Mouse (Mus musculus) 3T3-L1 (cell line): Measurements from ENCODE around the gene Katna1.
A peak's percentile ranks its signal among the peaks of the same experiment; 100 is the strongest.
"Not testable (repeated sequence)": the region's sequence is repeated elsewhere in the genome, so short reads cannot be mapped to it uniquely, and the experiment has no call there.

Experiments
- DNase-seq: peaks from one replicate; pipeline ENCODE4 v3.0.0-alpha.2; 2015; ENCODE audit warnings: low read depth, low spot score

Katna1 gene

DNA sequence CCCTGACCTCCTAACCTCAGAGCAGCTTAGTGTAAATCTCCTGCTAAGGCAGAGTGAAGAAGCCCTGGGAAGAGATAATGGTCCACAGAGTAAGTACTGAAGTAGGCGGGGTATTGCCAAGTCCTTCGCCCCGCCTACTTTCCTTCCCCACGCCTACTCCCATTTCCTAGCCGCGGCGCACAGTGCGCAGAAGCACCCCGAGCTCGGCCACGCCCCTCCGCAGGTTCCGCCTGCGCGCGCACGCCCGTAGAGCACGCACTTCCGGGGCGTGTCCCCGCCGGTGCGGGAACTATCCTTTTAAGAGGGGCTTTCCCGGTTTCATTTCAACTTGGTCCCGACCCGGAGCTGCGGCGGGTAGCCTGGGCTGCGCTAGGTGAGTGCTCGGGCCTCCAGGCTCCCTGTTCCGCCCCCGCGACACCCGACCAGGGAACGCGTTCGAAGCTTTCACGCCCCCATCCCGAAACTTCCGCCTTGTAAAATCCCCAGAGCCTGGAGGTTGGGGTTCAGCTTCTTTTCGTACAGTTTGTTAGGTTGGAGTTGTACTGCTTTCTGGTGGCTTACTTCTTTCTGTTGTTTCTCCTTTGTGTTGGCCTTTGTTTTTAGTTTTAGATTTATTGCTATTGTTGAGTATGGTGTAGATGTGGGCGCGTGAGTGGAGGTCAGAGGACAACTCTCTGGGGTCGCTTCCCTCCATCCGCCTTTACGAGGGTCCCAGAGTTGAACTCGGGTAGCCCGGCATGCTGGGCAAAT is at the start of gene Katna1:
Gene Katna1, plus strand, starts transcription at position 250 of the 750 bp plus-strand sequence.
- DNase-seq: peak; percentile 95

DNA sequence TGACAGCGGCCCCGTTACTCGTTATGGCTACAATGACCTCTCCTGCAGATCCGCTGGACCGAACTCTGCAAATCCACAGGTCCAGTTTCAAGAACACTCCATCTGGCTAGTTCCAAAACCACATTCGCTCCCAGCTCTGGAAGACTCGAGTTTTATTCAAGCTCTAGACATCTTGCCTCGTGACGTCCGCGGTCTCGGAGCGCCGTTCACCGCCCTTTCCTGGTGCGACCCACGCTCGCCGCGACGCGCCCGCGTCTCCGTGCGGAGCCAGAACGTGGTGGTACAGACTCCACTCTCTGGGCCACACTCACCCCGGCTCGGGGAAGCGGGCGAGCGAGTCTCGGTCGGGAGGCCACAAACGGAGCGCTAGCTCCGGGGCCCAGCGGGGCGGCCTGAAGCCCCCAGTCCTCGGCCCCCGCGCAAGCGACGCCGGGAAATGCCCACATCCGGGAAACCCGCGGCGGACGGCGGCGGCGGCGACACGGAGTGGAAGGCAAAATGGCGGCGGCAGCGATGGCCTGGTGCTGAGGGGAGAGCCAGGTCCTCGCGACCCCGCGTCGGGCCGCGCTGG is 45.0 kb upstream of the Katna1 start, which contains the start of the genes Pcmt1 and Lats1:
Gene Pcmt1, minus strand, starts transcription at position 406 of the 571 bp plus-strand sequence.
Gene Lats1, plus strand, starts transcription at position 484 of the 571 bp plus-strand sequence.
- peak; percentile 60 for DNase-seq

GRCm38 (mm10) chr10:7681343-7682025 is 44.3 kb upstream of the Katna1 start:
- DNase-seq: peak; percentile 83

- DNase-seq: peak; percentile 20
These were observed 43.6 kb upstream of the Katna1 start for GRCm38 (mm10) chr10:7682249-7682648.

GRCm38 (mm10) chr10:7686902-7687301 is 38.9 kb upstream of the Katna1 start:
- DNase-seq: no peak

GRCm38 (mm10) chr10:7695286-7695685 is 30.5 kb upstream of the Katna1 start:
- DNase-seq: peak; percentile 56

DNA sequence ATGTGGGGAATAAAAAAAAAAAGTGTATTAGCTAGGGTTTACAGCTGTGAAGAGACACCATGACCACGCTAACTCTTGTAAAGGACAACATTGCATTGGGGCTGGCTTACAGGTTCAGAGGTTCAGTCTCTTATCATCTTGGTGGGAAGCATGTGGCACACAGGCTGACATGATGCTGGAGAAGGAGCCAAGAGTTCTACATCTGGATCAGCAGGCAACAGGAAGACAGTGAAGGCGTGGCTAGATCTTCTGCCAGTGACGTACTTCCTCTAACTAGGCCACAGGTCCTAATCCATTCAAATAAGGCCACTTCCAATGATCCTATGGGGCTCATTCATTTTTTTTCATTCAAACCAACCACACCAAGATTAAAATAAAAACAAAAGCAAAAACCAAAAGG is 25.7 kb upstream of the Katna1 start:
- DNase-seq: no peak

DNA sequence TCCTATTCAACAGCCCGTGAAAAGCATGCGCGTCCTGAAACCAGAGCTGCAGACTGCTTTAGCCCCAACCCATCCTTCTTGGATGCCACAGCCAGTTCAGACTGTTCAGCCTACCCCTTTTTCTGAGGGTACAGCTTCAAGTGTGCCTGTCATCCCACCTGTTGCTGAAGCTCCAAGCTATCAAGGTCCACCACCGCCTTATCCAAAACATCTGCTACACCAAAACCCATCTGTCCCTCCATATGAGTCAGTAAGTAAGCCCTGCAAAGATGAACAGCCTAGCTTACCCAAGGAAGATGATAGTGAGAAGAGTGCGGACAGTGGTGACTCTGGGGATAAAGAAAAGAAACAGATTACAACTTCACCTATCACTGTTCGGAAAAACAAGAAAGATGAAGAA is 23.2 kb upstream of the Katna1 start:
- DNase-seq: no peak

DNA sequence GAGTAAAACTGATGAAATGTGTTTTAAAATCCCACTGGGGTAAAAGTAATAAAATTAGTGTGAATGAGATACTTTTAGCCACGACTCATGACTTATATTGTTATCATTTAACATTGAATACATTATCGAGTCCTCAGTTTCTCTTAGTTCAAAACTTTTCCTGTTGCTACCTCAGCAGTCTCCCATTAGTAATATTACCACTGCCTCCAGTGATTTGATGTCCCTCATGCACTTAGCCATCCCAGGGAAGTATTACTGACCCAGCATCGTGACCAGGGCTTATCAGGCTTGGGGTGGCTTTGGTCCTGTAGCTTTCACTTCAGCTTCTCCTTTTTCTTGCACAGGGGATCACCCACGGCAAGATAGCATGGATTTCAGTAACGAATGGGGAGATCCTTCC is 15.7 kb upstream of the Katna1 start:
- no peak for DNase-seq

- no peak for DNase-seq
These were observed 13.3 kb upstream of the Katna1 start for GRCm38 (mm10) chr10:7712506-7712905.

DNA sequence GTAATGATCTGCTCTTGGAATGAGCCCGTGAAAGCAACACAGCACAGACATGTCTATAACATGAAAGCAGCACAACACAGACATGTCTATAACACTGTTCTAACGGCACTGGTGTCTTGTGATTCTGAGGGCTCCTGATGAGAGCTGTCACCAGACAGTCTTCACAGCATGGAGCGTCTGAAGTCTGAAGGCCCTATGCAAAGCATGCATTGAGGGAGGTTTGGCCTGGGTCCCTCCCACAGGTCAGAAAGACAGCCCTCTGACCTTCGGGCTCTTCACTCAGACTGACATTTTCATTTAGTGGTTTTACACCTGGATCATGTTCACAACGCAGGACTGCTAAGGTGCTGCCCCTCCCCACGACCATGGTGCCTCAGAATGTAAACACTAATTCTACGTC is 10.7 kb upstream of the Katna1 start:
- DNase-seq: no peak

GRCm38 (mm10) chr10:7726501-7726812 is 657 bp downstream of the Katna1 start:
- DNase-seq: peak; percentile 28

DNA sequence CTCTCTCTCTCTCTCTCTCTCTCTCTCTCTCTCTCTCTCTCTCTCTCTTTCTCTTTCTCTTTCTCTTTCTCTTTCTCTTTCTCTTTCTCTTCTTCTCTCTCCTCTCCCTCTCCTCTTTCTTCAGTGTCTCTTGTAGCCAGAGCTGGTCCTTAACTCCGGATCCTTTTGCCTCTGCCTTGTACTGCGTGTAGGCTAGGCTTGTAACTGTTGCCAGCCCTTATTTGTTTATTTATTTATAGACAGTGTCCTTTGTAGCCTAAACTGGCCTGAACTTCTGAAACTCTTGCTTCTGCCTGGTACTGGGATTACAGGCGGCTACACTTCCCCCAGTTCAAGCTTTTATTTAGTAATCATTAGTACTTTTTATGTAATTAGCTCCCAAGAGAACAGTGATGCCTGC is 1.2 kb downstream of the Katna1 start:
- peak; percentile 32 for DNase-seq

DNA sequence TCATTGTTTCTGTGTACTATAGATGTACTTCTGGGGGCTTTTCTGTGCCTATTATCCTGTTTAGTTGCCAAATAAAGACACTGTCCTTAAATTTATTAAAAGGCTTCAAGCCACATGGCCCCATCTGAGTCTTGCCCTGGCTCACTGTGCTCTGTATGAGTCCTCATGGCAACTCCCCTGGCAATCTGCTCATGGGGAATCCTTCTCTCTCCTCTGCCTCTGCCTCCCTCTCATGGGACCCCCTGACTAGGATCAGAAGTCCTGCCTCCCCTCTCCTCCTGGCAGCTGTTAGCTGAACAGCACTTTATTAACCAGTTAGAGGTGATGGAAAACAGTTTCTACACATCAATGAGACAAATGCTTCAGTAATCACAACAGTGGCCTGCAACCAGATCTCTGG is 5.8 kb downstream of the Katna1 start:
- no peak for DNase-seq

DNA sequence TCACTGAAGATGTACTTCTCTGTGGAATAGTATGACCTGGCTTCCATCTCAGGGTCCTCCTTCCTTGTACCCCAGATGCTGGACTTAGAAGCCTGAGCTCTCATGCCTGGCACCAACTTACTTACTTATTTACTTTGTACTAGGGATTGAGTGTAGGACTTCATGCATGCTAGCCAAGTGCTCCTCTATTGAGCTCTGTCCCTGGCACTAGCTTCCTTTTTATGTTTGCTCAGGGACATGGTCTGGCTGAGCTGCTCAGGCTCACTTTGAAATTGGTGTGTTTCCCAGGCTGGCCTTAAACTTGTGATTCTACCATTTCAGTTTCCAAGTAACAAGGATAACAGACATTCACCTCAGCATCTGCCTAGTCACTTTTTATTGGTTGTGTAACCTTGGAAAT is 11.3 kb downstream of the Katna1 start:
- DNase-seq: no peak

DNA sequence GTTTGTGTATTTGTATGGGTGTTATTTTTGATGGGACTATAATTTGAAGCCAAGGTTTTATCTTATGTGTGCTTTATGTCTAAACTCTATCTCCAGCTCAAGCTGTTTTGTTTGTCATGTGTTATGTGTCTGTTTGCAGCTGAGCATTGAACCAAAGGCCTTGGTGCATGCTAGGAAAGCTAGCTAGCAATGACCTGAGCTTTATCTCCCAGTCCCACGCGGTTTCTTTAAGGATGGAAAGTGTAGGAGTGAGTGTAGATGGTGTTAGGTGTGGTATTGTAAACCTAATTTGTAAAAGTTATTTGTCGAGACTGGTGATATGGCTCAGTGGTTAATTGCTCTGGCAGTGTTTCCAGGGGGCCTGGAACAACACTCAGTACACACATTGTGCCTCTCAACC is 12.1 kb downstream of the Katna1 start:
- DNase-seq: no peak

- not testable (repeated sequence) for DNase-seq
These were observed 19.7 kb downstream of the Katna1 start for GRCm38 (mm10) chr10:7745528-7745927.

DNA sequence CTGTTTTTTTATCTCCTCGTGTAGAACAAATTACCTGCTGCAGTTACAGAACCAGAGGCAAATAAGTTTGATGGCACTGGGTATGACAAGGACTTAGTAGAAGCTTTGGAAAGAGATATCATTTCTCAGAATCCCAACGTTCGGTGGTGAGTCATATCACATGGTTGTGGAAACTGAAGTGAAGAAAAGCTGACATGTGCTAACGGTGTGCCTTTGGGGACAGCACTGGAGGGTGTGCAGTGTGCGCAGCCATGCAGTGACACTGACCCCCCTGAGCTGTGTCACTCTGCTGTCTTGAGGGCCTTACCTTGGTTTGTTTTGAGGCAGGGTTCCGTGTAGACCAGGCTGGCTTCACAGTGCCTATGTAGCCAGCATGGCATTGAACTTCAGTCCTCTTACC is 23.0 kb downstream of the Katna1 start:
- DNase-seq: no peak

DNA sequence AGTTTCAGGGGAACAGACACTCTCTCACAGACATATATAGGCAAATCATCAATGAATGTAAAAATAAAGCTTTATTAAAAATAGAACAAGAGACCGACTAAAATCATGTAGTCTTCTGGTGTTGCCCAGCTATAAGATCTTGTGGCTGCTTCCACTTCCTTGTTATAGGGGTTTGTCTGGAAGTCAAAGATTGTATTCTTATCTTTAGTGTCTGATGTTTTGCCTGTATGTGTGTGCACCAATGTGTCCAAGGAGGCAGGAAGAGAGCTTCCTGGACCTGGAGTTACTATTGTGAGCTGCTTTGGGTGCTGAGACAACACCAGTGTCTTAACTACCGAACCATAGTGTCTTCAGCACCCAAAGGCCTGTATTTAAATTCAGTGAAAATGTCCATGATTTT is 31.7 kb downstream of the Katna1 start:
- DNase-seq: no peak

DNA sequence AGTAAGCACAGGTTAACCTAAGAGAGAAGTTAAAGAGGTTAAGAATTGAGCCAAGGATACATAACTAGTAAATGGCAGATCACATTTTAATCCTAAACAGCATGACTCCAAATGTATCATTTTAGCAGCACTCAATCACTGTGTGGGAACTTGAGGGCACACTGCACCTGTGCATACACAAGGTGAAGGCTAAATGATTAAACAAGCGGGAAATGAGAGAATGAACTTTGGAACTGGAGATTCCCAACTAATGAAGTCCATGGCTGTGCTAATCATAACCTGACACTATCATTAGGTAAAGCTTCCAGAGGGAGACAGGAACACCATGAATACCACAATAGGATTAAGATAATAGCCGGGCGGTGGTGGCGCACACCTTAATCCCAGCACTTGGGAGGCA is 46.5 kb downstream of the Katna1 start:
- DNase-seq: no peak

GRCm38 (mm10) chr10:7772769-7773168 is 47.0 kb downstream of the Katna1 start:
- DNase-seq: no peak

DNA sequence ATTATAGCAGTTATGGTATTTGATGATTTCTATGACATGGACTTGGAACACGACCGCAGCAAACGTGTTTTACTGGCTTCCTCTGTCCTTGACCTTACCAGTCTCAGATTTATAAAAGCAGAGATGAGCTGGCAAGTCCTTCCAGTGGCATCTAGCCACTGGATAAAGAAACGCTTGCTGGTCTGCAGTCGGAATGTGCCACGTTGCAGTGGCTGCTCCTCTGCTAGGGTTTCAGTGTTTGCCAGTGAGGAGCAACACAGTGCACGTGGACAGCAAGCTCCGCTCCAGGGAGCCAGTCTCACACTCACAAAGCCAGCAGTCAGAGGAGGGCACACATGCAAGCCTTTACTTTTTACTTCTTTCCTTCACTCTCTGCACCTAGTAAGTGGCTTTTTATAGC is 49.6 kb downstream of the Katna1 start:
- no peak for DNase-seq

DNA sequence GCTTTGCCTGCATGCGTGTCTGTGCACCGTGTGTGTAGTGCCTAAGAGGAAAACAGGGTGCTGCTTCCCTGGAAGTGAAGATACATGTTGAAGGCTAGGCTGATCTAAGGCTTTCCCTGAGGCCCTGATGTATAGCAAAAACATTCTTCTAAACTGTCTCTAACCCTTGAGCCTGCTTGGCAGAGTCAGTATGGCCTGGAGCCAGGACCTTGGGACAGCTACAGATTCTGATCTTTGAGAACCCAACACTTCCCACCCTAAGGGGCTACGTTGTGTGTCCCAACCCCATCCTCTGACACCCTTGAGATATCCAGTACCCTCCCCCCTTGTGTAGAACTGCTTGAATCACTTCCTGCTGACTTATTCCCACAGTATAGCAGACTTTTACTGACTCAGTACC is 52.6 kb downstream of the Katna1 start:
- DNase-seq: no peak
